Mouse (Mus musculus) bone marrow macrophage, adult 2 months (primary cell): ENCODE data around the gene Ubqln4. TPM values are rescaled to one million over a fixed set of nuclear protein-coding genes. Genes with fewer than 3 reads are reported as not detected.

Experiments used
- H3K27ac ChIP-seq: 2 replicates; pipeline ENCODE4 v1.5.1; 2012; ENCODE audit warnings: low read depth, low read length; ENCODE audit not compliant: insufficient read depth
- H3K4me1 ChIP-seq: 2 replicates; pipeline ENCODE4 v1.6.1; 2012; ENCODE audit warnings: low read length; ENCODE audit not compliant: control insufficient read depth, insufficient read depth
- H3K4me3 ChIP-seq: 2 replicates; pipeline ENCODE4 v1.5.1; 2012; ENCODE audit warnings: mild to moderate bottlenecking, low read length, moderate library complexity; ENCODE audit not compliant: insufficient read depth
- CTCF ChIP-seq: IDR thresholded peaks from 2 replicates; pipeline ENCODE4 v1.5.1; 2012; ENCODE audit warnings: low read depth, mild to moderate bottlenecking, low read length, moderate library complexity
- POLR2A ChIP-seq: IDR thresholded peaks from 2 replicates; pipeline ENCODE4 v1.6.1; 2012; ENCODE audit warnings: mild to moderate bottlenecking, low read depth, low read length, borderline replicate concordance
- polyA plus RNA-seq: library from polyadenylated mRNA; stranded (reverse); fragments of >200 nt; gene quantifications from 2 replicates; pipeline ENCODE4 v1.2.4, GENCODE M21; 2012; ENCODE audit not compliant: missing spikeins, insufficient read depth, insufficient read length

Ubqln4 gene
- polyA plus RNA-seq, 1 experiment, result 25.8 TPM

DNA sequence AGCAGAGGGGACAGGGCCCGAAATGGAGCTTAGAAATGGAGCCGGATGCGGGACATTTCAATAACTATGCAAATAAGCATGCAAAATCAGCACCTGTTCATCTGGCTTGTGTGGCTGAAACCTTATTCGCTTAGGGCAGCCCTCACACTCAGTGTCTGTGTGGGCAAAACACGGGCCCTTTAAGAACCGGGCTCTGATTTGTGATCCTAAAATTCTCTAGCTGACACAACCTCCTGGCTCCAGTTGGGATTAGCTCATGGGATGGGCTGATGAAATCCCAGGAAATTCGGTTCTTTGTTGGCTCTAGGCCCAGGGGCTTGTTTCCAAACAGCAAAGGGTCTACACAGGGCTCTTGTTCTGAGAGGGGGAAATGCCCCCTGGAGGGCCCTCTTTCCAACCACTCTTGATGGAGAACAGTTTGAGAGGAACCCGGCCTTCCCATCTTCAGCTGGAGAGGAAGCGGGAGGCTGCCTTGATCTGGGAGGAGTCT is 62.4 kb downstream of the Ubqln4 start:
- Histone ChIP-seq H3K4me1 (peaks cover 36% of the 10 kb centered on the region), H3K27ac (no peak overlapping the region), H3K4me3 (no peak overlapping the region)
- TF ChIP-seq CTCF (no peak), POLR2A (no peak)

GRCm38 (mm10) chr3:88616951-88617500 is 63.5 kb downstream of the Ubqln4 start:
- Histone ChIP-seq H3K27ac (no peak overlapping the region), H3K4me3 (no peak overlapping the region), H3K4me1 (peaks cover 36% of the 10 kb centered on the region)
- TF ChIP-seq CTCF (no peak), POLR2A (no peak)

- H3K4me1 ChIP-seq, result peaks cover 36% of the 10 kb centered on the region
- no peak for TF ChIP-seq POLR2A
- no peak for TF ChIP-seq CTCF
- H3K27ac ChIP-seq, result peak overlapping the region; percentile 52
- H3K4me3 ChIP-seq, result no peak overlapping the region
These were observed 64.7 kb downstream of the Ubqln4 start for GRCm38 (mm10) chr3:88618074-88618871.

Other genes starting within 250 kb of the Ubqln4 start
- 401 and 428 TPM in 2 replicates for gene Glmp, start 228.7 kb upstream of the Ubqln4 start, polyA plus RNA-seq
- gene Tmem79, start 217.6 kb upstream of the Ubqln4 start, polyA plus RNA-seq, result 0.68 and 0.71 TPM in 2 replicates
- gene Smg5, start 217.5 kb upstream of the Ubqln4 start, polyA plus RNA-seq, result 26.0 and 27.8 TPM in 2 replicates
- not detected in 2 replicates for gene Paqr6, start 189.2 kb upstream of the Ubqln4 start, polyA plus RNA-seq
- not detected in 2 replicates for gene Bglap3, start 181.0 kb upstream of the Ubqln4 start, polyA plus RNA-seq
- gene Bglap2, start 175.1 kb upstream of the Ubqln4 start, polyA plus RNA-seq, result not detected in 2 replicates
- not detected in 2 replicates for gene Bglap, start 169.3 kb upstream of the Ubqln4 start, polyA plus RNA-seq
- 55.0 and 59.7 TPM in 2 replicates for gene Pmf1, start 143.4 kb upstream of the Ubqln4 start, polyA plus RNA-seq
- gene Slc25a44, start 128.6 kb upstream of the Ubqln4 start, polyA plus RNA-seq, result 14.0 and 17.5 TPM in 2 replicates
- 178 and 180 TPM in 2 replicates for gene Sema4a, start 92.6 kb upstream of the Ubqln4 start, polyA plus RNA-seq
- gene Lmna, start 43.8 kb upstream of the Ubqln4 start, polyA plus RNA-seq, result 124 and 126 TPM in 2 replicates
- gene Mex3a, start 21.4 kb upstream of the Ubqln4 start, polyA plus RNA-seq, result 0.13 and 0.16 TPM in 2 replicates
- gene Rab25, start 5.5 kb upstream of the Ubqln4 start, polyA plus RNA-seq, result not detected in 2 replicates
- 149 and 154 TPM in 2 replicates for gene Lamtor2, start 684 bp upstream of the Ubqln4 start, polyA plus RNA-seq
- 71.3 and 83.2 TPM in 2 replicates for gene Ssr2, start 22.1 kb downstream of the Ubqln4 start, polyA plus RNA-seq
- 140 and 154 TPM in 2 replicates for gene Arhgef2, start 52.2 kb downstream of the Ubqln4 start, polyA plus RNA-seq
- not detected in 2 replicates for gene Rxfp4, start 99.4 kb downstream of the Ubqln4 start, polyA plus RNA-seq
- gene Khdc4, start 132.0 kb downstream of the Ubqln4 start, polyA plus RNA-seq, result 40.7 and 48.4 TPM in 2 replicates
- 100 and 110 TPM in 2 replicates for gene Rit1, start 163.1 kb downstream of the Ubqln4 start, polyA plus RNA-seq
- 12.1 and 13.5 TPM in 2 replicates for gene Syt11, start 221.4 kb downstream of the Ubqln4 start, polyA plus RNA-seq